Mouse (Mus musculus): Measurements from ENCODE around the gene Adipor2.

GRCm38 (mm10) chr6:119445671-119446607 lies 28.4 kb upstream of the Adipor2 start:
- TF ChIP-seq CTCF (IDR thresholded peaks at IDR 0.05; ENCODE audit: low read depth), result no peak
- no peak for TF ChIP-seq EP300 (IDR thresholded peaks at IDR 0.05; ENCODE audit: low read depth)
